Mouse (Mus musculus) retina, embryonic 14.5 days (tissue): ENCODE data around the gene Foxj1.
A peak's percentile ranks its signal among the peaks of the same experiment; 100 is the strongest.
"Not testable (repeated sequence)": the region's sequence is repeated elsewhere in the genome, so short reads cannot be mapped to it uniquely, and the experiment has no call there.

ENCODE experiments used
- DNase-seq: peaks from one replicate; pipeline ENCODE4 v3.0.0-alpha.2; 2015; ENCODE audit warnings: low spot score

The Foxj1 gene

DNA sequence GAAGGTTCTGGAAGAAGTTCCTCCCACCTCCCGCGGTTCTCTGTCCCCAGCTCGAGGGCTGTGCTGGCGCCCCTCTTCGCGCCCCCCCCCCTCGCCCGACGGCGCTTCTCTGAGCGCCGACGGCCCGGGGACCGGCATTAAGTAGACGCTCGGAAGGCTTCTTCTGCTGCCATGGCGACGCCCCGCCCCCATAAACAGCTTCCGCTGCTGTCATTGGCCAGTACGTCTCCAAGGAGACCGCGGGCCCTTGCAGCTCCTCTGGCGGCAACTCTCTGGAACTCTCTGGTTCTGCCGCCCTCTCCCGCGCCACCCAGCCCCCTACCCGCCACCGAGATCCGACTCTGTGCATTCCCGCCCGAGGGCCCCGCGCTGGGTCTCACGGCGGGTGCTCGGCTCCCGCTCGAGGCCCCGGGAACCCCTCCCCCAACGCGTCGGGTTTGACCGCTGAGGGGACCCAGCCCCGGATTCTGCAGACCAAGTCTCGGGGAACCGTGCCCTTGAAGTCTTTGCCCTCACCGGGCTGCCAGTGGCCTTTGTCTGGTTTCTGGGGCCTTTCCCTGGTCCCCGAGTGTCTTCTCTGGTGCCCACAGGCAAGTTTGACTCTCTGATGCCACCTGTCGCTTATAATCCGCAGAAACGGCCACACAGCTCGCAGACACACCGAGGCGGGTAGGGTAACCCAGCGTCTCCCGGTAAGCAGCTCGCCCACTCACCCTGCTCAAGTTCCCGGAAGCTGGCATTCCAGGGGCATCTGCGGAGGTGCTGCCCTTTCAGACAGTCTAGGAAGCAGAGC lies at the start of gene Foxj1:
Gene Foxj1, minus strand, starts transcription at position 156 of the 793 bp plus-strand sequence.
- peak; percentile 97 for DNase-seq

DNA sequence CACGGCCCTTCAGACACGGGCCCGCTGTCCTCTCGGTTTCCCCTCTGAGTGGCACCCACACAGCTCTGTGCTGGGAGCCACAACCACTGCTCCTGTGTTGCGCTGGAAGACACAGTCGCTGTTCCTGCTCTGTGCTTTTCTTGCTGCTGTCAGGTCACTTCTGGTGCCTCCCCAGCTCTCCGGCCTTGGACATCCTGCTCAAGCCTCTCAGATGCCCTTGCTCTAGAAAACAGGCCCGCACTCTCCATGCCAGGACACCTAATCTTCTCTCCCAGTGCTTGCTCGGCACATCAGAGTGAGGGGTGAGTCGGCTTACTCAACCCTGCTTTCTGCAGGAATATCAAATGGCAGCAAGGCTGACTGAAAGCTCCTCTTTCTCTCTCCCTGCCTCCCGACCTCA lies 49.0 kb upstream of the Foxj1 start:
- no peak for DNase-seq

DNA sequence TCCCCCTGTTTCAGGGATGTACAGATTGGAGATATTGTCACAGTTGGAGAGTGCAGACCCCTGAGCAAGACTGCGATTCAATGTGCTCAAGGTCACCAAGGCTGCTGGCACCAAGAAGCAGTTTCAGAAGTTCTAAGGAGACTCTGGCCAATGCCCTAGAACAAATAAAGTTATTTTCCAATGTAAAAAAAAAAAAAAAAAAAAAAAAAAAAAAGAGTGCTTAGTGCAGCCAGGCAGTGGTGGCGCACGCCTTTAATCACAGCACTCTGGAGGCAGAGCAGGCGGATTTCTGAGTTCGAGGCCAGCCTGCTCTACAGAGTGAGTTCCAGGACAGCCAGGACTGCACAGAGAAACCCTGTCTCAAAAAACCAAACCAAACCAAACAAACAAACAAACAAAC lies 47.9 kb upstream of the Foxj1 start:
- not testable (repeated sequence) for DNase-seq

DNA sequence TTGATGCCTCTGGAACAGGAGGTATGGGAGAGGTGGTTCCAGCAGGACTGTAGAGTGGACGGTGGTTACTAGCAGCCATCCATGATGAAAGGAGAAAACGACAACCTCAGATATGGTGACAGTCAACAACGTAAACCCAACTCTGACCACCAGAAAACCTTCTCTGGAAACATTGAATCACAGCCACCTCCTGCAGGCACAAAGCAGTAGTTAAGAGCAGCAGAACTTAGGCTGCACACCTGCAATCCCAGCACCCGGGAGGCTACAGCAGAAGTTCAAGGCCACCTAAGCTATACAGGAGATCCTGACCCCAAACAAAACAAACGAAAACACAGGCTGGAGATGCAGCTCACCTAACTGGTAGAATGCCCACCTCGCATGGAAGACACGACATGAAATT lies 45.6 kb upstream of the Foxj1 start:
- DNase-seq = no peak

DNA sequence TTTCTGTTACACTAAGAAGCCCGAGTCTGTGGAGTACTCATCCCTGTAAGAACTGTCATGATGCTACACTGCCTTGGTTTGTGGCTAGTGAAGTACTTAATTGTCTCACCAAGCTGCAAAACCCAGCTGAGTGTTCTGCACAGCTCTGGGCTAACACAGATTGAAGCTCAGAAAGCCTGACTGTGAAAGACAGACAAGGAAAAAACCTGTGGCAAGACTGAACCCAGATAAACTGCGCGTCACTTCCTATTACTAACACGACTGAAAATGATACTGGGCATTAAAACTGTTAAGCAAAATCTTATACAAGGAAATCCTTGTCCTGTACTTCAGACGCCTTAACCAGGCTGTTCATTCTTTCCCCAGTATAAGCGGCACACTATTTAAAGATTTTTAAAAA lies 44.3 kb upstream of the Foxj1 start:
- no peak for DNase-seq

DNA sequence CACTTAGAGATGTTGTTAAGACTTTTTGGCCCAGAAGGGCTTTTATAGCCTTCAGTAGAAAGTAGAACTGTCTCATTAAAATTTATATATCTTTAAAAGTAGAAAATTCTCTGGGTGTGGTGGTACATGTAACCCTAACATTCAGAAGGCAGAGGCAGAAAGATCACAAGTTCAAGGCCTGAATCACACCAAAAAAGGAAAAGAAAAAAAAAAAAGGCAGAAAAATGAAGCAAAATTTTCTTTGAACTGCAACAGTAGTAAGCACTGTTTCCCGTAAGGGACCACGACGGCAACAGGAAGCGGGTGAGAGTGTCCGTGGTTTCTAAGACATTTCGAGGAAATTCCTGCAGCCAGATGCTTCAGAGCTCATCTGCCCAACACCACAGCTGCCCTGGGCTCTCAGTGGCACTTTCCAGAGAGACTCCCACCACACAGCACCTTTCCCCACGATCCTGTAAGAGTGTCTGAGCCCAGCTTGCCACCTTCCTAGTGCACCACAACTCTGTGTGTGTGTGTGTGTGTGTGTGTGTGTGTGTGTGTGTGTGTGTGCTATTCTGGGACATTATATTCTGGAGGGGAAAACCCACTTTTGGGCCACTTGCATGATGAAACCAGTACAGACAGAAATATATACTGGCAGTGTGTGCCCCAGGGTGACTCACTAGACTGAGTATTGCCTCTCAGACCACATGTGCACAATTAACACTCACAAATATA lies 41.9 kb upstream of the Foxj1 start:
- DNase-seq = no peak

DNA sequence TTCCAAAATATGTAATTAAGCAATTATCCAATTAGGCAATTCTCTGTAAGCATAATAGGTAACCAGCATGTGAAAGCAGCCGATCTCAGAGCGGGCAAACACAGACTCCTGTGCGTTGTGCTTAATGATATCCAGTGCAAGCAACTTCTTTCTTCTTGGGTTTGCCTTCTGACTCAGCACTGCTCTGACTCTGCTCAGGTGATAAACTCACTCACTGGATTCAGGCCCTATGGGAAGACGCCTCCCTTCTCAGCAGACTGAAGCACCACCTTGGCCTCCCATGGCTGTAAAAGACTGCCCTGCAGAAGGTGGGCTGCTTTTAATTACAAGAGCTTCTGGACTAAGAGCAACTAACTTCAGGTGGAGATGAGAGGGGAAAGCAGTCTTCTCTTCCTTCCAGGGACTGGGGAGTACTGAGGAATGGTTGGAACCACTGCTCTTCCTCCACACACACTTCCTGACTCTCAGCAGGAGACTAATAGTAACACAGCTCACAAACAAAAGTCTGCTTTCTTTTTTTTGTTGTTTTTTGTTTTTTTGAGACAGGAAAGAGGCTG lies 36.8 kb upstream of the Foxj1 start:
- no peak for DNase-seq

DNA sequence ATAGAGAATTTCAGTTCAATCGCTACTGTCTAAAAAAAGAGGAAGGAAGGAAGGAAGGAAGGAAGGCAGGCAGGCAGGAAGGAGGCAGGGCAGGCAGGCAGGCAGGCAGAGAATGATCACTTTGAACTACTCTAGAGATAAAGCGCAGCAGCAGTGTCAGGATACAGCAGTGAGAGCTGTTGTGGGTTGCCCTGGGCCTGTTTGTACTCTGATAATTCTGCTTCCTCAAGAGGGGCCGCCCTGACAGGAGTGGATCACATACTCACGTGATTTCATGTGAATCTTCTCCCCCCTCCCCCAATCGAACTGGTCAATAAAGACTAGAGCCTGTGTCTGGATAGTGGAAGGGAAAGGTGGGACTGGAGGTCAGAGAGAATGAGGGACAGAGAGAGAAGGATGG lies 34.4 kb upstream of the Foxj1 start:
- no peak for DNase-seq

DNA sequence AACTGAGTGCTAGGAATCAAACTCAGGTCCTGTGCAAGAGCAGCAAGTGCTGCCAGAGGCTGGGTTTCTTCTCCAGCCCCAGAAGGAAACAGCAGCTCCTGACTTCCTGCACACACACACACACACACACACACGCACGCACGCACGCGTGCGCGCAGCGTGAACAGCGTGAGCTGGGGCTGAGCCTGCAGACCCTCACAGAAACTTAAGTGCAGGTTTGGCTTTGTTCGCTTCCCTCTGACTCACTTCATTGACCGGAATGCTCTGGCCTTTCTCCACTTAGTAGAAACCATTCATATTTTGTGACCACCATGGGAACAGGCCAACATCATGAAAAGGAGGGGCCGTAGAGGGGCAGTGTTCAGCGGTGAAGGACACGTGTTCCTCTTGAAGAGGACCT lies 33.9 kb upstream of the Foxj1 start:
- DNase-seq = no peak

DNA sequence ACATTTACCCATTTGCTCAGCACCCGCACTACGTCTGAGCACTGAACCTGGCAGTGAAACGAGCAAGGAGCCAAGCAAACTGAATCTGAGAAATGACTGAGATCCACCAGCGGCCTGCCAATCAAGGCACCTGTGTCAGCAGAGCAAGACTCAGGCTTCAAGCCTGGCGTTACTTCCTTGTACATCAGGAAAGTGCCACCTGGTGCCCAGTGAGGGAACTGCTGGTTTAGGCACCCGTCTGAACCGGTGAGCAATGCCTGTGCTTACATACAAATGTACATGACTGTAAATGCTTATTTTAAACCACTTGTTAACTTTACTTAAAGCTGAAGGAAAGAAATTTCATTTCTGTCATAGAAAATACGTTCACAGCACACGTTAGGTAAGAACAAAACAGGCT lies 32.9 kb upstream of the Foxj1 start:
- DNase-seq = peak; percentile 91

DNA sequence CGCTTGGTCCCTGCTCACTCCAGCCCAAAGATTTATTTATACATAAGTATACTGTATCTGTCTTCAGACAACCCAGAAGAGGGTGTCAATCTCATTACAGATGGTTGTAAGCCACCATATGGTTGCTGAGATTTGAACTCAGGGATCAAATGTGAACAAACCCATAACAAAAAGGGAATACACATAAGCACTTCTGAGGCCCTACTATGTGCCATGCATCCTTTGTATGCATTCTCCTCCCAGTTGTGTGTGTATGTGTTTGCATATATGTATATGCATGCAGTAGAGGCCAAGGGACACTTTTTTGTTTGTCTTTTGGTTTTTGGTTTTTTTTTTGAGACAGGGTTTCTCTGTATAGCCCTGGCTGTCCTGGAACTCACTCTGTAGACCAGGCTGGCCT lies 31.4 kb upstream of the Foxj1 start:
- no peak for DNase-seq

DNA sequence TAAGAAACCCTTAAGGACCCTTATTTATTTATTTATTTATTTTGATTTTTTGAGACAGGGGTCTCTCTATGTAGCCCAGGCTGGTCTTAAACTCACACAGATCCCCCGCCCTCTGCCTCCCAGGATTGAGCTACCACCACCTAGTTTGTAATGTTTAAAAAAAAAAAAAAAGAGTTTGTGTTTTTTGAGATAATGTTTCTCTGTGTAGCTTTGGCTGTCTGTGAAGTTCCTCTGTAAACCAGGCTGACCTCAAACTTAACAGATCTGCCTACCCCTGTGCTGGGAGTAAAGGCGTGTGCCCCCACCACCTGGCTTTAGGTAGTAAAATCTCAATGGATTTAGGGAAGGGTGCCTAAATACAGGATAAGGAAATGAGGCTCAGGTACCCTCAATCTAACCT lies 30.9 kb upstream of the Foxj1 start:
- no peak for DNase-seq

DNA sequence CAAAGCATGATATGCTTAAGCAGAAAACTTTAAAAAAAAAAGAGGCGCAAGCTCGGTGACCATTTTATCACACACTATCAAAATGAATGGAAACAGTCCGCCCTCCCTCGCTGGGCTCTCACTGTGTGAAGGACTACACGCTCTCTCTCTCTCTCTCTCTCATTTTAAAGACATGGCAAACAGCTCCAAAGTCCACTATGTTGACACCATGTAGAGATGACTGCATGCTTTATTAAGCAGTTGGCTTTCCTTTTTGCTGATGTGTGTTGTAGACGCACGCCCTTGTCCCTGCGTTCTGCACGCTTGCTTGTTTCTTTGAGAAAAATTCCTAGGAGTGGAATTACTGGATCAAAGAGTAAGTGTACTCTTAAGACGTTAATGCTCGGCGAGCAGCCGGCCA lies 30.2 kb upstream of the Foxj1 start:
- no peak for DNase-seq

DNA sequence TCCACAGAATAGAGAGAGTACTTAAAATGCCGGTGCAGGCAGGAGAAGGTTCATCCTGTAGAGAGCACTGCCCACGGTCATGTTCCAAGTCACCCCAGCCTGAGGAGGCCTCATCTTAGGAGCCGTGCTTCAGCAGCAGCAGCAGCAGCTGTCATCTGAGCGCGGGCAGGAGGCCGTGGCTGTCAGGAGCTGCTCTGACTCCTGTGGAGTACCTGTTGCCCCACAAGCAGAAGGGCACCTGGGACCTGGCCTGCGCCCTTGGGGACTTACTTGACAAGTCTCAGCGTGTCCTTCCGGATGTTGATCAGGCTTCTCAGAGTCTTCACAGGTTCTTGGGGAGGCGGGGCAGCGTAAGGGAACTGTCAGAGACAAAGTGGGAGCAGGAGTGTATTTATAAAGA lies 26.8 kb upstream of the Foxj1 start:
- DNase-seq = no peak

DNA sequence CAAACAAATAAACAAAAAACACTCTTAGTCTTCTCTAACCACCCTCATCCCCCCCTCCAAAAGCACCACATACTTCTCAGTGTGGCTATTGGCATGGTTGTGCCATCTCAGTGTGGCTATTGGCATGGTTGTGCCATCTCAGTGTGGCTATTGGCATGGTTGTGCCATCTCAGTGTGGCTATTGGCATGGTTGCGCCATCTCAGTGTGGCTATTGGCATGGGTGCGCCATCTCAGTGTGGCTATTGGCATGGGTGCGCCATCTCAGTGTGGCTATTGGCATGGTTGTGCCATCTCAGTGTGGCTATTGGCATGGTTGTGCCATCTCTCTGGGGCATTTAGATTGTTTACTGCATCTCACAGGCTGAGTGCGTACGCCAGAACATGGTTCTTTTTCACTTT lies 25.7 kb upstream of the Foxj1 start:
- not testable (repeated sequence) for DNase-seq

DNA sequence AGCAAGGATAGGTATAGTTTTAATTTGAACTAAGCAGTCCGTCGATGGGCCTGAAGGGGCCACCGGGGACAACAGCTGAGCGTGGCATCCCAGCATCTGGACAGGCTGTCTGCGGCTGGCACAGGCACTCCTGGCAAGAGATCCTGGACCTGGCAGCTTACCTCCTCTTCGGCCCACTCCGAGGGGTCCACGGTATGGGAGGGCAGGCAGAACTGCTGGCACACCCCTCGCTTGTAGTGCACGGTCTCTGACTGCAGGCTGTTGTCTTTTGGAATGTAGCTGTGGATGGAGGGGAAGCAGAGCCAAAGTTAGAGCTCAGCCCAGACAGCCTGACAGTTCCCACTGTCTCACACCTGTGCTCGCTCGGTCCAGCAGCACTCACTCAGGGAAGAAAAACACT lies 24.5 kb upstream of the Foxj1 start:
- DNase-seq = no peak

DNA sequence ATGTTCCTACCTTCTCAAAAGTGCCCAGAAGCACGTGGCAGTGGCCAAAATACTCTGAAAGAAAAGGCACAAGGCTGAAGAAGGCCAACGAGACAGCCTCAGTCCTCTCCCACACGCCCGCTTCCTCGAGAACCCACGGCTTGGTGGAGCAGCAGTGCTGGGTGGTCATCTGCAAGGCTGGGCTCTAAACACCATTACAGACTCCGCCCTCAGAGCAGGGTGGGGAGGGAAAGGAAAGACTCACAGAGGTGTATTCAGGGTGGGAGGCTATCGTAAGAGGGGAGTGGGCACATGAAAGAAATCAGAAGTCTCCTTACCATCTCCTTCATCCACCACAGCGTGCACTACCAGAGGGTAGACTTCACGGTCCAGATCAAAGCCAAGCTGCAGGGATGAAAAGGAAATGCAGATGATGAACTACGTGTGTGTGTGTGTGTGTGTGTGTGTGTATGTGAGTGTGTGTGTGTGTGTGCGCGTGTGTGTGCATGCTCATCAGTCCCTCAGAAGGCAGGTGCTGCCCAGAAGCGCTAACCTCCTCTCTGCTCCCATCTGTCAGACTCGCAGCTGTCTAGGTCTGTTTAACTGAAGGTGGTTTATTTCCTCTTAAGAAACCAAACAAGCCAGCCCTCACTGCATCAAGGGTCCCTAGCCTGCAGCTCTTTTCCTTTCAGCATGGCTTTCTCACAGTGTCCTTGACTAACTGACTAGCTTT lies 23.9 kb upstream of the Foxj1 start:
- no peak for DNase-seq

DNA sequence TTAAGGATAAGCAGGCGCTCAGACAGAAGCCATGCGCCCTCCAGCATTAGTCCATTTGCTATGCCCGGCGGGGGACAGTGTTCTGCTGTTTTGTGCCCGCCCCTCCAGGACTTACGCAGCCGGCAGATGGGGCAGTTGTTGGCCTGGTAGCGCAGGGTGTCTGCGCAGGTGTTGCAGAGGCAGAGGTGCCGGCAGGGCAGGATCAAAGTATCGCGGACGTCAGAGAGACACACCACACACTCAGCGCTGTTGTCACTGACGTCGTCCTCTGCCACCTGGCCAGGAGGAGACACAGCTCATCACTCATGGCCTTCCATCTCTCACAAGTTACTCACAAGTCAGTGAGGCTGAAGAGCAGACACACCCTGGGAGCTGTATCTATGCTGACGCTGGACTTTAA lies 19.3 kb upstream of the Foxj1 start:
- no peak for DNase-seq

DNA sequence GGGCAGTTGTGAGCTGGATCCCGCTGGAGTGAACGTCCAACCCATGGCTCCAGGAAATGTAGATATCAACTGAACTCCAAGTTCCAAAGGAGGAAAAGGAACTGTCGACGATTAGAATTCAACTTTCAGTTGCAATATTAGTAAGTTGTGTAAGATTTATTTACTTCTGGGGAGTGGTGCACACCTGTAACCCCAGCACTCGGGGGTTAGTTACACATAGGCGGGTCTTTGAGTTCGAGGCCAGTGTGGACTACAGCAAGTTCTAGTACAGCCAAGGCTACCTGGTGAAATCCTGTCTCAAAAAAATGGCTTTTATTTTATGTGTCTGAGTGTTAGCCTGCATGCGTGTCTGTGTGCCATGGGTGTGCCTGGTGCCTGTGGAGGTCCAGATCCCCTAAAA lies 18.3 kb upstream of the Foxj1 start:
- no peak for DNase-seq

DNA sequence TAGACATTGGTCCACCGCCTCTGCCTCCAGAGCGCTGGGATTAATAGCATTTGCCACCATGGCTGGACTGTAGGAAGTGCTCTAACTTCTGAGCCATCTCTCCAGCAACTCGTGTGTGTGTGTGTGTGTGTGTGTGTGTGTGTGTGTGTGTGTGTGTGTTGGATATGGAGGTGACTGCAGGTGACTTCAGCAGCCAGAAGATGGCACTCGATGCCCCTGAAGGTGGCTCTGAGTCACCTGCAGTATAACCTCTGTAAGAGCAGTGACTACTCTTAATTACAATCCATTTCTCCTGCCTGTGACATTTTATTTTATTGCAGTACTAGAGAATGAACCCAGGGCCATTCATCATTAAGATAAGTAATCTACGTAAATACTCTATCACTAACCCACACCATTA lies 16.1 kb upstream of the Foxj1 start:
- no peak for DNase-seq

DNA sequence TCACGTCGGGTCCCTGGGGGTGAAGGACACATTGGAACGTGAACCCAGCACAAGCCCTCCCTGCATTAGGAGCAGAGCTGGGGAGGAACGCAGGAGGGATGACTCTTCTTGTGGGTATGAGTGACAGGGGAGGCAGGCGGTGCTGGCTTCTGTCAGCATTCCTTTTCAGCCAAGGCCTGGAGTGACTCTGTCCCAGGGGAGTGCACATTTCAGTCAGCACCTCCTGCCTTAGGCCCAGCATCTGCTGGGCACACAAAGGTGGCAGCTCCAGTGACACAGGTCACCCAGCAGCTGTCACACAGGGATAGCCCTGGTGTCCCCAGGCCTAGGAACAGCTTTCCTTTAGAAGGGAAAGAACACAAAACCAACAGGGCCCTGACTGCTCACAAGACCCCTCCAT lies 12.8 kb upstream of the Foxj1 start:
- DNase-seq = no peak

DNA sequence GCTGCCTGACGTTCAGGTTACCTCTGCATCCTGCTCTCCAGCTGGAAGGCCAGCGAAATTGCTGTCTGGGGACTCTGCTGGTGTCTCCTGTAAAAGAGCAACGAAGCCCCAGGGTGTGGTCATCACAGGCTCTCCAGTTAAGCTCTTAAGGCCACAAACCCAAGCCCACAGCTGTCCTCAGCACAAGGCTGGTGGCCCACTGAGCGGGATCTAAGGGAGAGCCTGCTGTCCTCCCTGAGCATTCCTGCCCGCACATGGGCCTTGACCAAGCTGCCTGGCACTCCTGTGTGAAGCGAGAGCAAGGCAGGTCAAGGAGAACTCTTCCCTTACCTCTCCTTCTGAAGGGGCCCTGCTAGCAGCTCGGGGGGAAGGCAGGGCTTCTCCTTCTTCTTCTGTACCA lies 11.8 kb upstream of the Foxj1 start:
- no peak for DNase-seq
